Mouse (Mus musculus) bone marrow, adult 2 months (tissue): ENCODE results near the gene Ttc13. TPM values are rescaled to one million over a fixed set of nuclear protein-coding genes. Genes with fewer than 3 reads are reported as not detected.

Experiments used
- H3K27ac ChIP-seq: fragments of 200-500 bp; 2 replicates; pipeline ENCODE4 v1.5.1; 2012; ENCODE audit warnings: low read depth, mild to moderate bottlenecking, control low read depth, inconsistent platforms, low read length; ENCODE audit not compliant: control insufficient read depth, poor library complexity, insufficient read depth
- H3K4me1 ChIP-seq: fragments of 200-500 bp; 2 replicates; pipeline ENCODE4 v1.6.1; 2011; ENCODE audit warnings: low read length; ENCODE audit not compliant: control insufficient read depth, insufficient read depth
- H3K4me3 ChIP-seq: fragments of 200-500 bp; replicated peaks from 2 replicates; pipeline ENCODE3; 2011; ENCODE audit warnings: mild to moderate bottlenecking, low read depth, low read length, control low read depth; ENCODE audit not compliant: control insufficient read depth
- CTCF ChIP-seq: fragments of 200-500 bp; IDR thresholded peaks from 2 replicates; pipeline ENCODE4 v1.5.1; 2011; ENCODE audit warnings: low read length, control low read depth; ENCODE audit not compliant: control insufficient read depth, insufficient read depth
- POLR2A ChIP-seq: fragments of 200-500 bp; IDR thresholded peaks from 2 replicates; pipeline ENCODE4 v1.6.1; 2011; ENCODE audit warnings: low read depth, mild to moderate bottlenecking, control low read depth, low read length, borderline replicate concordance; ENCODE audit not compliant: control insufficient read depth
- WGBS: fragments of 180-500 bp; shearing (Covaris S2); methylation state at CpG from one replicate; pipeline ENCODE4 v1.1.7; 2018; 5-methylcytosine and 5-hydroxymethylcytosine counted together
- polyA plus RNA-seq: library from polyadenylated mRNA; stranded (reverse); fragments of >200 nt; gene quantifications from 2 replicates; pipeline ENCODE4 v1.2.4, GENCODE M21; 2011; ENCODE audit warnings: low replicate concordance; ENCODE audit not compliant: missing spikeins, insufficient read depth, insufficient read length

Gene Ttc13
- polyA plus RNA-seq, 1 experiment = 26.4 TPM

DNA sequence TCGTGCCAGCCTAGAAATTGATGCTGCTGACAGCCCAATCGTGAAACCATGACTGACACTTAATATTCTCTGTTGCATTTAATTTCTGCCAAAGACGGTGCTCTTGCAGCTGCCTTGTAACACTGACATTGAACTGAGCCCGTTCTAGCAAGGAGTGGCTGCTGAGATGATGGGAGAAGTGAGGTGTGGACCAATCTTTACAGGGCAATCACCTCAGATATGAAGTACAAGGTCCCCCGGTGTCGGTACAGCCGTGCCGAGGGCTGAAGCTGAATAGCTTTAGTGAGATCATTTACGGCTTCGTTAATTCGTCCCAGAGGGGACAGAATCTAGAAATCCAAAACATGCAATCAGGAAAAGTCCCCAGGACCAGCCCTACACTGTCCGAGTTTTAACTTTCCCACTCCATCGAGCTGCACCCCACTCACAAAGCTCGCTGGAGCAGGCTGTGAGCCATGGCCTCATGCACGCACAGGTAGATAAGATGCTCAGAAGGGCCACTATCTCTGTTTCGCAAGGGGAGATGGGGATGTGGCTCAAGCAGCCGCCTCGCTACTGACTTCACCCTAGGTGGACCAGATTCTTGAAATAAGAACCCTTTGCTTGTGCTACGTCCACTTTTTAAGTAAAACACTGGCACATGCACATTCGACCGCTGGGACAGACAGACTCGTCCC is 26.2 kb downstream of the Ttc13 start:
- no peak overlapping the region for H3K4me3 ChIP-seq
- no peak overlapping the region for H3K27ac ChIP-seq
- 88% methylated on average over 22 of the region's 22 CpGs for WGBS
- peaks cover 6% of the 10 kb centered on the region for H3K4me1 ChIP-seq
- TF ChIP-seq POLR2A (no peak), CTCF (no peak)

DNA sequence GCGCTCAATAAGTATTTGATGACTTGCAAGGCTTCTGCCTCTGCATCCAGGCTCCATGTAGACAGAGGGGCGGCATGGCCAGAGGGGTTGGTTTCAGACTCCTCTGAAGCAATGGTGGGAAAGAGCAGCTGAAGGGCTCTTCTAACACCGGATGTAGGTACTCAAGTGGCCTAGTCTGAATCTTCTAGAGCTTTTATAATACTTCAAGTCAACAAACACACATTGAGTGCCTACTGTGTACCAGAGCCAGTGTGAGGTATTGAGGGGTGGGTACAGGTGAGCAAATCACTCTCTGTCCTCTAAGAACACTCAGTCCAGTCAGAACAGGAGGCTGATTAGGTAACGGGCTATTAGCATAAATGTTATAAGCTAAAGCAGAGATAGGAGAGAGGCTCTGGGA is 30.1 kb downstream of the Ttc13 start:
- 90% methylated on average over 4 of the region's 4 CpGs for WGBS
- H3K4me3 ChIP-seq = no peak overlapping the region

DNA sequence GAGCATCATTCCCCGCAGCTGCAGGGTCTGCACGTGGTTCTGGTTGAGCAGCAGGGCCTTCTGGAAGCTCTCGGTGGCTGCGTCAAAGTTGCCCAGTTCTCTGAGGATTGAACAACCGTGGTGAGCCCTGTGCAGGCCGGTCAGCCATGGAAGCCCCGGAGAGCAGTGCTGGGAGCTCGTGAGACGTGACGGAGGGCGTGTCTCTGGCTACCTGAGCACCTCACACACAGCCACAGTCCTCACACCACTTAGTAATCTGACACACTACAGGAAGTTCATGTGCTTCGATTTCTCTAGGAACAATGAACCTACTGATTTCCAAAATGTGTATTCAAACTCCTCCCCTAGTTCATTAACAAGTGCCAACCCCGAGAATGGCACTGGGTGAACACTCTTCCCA is 32.9 kb downstream of the Ttc13 start:
- H3K27ac ChIP-seq = no peak overlapping the region
- no peak for TF ChIP-seq CTCF
- no peak for TF ChIP-seq POLR2A
- no peak overlapping the region for H3K4me3 ChIP-seq
- no peaks in the 10 kb centered on the region for H3K4me1 ChIP-seq
- WGBS = 91% methylated on average over 13 of the region's 13 CpGs

More for the DNA sequence above, 30.1 kb downstream of the Ttc13 start:
- Histone ChIP-seq H3K27ac (no peak overlapping the region), H3K4me1 (no peaks in the 10 kb centered on the region)
- TF ChIP-seq CTCF (no peak), POLR2A (no peak)

DNA sequence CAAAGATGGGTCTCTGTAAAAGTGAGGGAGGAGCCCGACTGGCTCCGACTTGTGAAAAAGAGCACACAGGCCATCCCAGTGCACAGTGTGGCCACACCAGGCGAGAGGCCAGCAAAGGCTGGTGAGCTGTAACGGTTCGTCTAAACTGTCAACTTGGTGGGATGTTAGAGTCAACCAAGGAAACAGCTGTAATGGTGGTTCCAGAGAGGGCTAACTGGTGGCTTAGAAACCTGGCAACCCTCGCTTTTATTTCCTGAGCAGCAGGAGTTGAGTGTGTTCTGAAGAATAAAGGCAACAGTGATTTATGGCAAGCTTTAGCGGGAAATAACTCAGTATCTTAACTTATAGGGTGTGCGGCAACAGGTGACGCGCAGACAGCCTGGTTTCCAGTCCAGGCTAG is 39.6 kb downstream of the Ttc13 start:
- no peak overlapping the region for H3K4me3 ChIP-seq
- H3K4me1 ChIP-seq = no peaks in the 10 kb centered on the region
- WGBS = 52% methylated on average over 10 of the region's 10 CpGs
- TF ChIP-seq POLR2A (no peak), CTCF (no peak)
- H3K27ac ChIP-seq = no peak overlapping the region

DNA sequence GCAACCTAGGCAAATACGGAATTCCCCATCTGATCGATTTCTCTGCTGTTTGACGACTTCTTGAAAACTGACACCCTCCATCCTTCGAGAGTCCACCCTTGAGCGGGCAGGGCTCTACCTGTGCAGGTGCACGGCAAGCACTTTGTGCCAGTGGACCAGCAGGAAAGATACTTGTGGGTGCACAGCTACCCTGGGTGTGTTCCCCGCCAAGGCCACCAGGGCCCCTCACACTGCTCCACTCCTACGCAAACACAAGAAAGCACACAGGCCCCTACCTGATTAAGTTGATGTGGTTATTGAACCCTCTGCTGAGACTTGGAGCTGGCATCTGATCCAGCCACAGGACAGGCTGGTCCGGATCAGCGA is 40.0 kb downstream of the Ttc13 start:
- H3K4me1 ChIP-seq = no peaks in the 10 kb centered on the region
- H3K27ac ChIP-seq = no peak overlapping the region
- TF ChIP-seq CTCF (no peak), POLR2A (no peak)
- no peak overlapping the region for H3K4me3 ChIP-seq
- 84% methylated on average over 10 of the region's 10 CpGs for WGBS

DNA sequence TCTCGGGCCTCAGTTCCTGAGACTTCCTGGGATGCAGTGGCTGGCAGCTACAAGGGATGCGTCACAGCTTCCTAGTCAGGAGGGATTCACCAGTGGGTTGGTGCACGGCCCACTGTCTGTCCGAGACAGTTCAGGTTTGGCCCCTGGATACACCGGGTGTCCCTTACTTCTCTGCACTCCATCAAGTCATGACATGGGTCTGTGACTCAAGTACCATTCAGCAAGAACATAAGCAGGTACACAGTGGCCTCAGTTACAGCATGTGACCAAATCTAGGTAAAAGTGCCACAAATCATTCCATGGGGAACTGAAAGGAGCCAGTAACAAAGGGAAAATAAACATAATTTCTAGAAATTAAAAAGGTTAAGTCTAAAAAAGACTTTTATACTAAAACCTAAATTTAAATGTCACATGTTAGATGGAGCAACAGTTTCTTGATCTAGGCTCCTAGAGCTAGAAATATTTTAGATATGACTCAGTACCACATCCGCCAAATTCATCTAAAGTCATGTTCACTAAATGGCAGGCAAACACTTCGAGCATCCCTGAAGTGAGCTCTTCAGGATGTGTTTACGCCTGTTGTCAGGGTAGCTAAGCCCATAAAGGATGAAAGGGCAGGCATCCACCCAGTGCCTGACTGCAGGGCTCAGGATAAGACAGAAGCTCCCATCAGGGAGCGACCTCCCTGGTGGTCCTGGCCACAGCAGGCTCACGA is 40.5 kb downstream of the Ttc13 start:
- no peak for TF ChIP-seq CTCF
- TF ChIP-seq POLR2A = no peak
- WGBS = 90% methylated on average over 10 of the region's 10 CpGs
- Histone ChIP-seq H3K27ac (no peak overlapping the region), H3K4me3 (no peak overlapping the region), H3K4me1 (no peaks in the 10 kb centered on the region)

DNA sequence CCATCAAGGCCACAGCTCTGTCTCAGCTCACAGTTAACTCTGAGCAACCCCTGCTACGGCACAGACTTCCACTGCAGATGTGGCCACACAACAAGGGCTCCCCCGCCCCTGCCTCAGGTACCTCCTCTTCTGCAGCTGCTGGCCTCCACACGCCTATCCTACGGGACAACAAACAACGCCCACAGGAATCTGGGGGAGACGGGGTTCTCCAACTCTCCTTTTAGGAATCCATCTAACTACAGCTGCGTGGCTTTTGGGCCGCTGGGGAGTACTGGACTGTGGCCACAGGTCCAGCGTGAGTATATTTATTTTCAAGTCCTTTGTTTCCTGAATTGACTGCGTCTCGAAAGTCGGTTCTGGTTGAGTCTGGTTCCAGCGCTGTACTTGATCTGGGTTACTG is 43.5 kb downstream of the Ttc13 start:
- H3K4me1 ChIP-seq = no peaks in the 10 kb centered on the region
- 92% methylated on average over 13 of the region's 13 CpGs for WGBS
- H3K27ac ChIP-seq = no peak overlapping the region
- TF ChIP-seq POLR2A (no peak), CTCF (no peak)
- H3K4me3 ChIP-seq = no peak overlapping the region

DNA sequence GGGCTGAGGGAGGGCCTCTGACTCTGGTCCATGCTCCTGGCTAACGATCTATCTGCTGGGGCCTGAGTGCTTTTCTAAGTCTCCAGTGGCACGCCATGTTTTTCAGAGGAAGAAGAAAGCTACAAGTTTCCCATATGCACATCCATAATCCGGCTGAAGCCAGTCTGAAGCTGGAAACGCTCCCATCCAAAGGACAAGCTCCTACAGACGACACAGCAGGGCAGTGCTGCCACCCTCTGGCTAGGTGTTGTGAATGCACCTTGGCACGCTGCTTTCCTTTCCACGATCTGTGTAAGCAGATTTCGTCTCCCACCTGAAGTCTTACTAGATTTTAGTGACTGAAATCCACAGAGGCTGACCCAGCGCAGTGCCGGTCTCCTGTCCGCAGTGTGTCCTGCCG is 44.3 kb downstream of the Ttc13 start:
- 62% methylated on average over 12 of the region's 12 CpGs for WGBS
- H3K4me1 ChIP-seq = no peaks in the 10 kb centered on the region

DNA sequence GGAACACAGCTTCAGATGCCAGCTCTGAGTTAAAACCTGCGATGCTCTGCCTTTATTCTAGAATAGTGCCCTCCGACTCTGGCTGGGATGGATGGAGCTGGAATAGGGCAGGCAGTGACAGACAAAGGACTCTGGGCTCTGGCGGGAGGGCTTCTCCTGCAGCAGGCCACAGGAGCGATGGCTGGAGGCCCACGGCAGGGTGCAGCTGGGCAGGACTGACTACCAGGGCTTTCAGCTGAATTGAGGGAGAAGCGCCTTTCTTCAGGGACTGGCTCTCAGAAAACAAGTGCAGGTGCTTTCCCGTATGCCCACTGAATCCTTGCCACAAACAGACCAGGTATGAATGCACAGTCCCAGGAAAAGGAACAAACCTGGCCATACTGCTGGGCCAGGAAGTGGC is 44.7 kb downstream of the Ttc13 start:
- Histone ChIP-seq H3K4me1 (no peaks in the 10 kb centered on the region), H3K27ac (no peak overlapping the region)
- 91% methylated on average over 7 of the region's 7 CpGs for WGBS

More for the DNA sequence above, 44.3 kb downstream of the Ttc13 start:
- Histone ChIP-seq H3K27ac (no peak overlapping the region), H3K4me3 (no peak overlapping the region)
- TF ChIP-seq POLR2A (no peak), CTCF (peak; percentile 94)

More for the DNA sequence above, 44.7 kb downstream of the Ttc13 start:
- no peak for TF ChIP-seq POLR2A
- TF ChIP-seq CTCF = no peak
- H3K4me3 ChIP-seq = no peak overlapping the region
